Mouse (Mus musculus) liver, embryonic 14.5 days (tissue): ENCODE results near the gene Anks4b. TPM values are rescaled to one million over a fixed set of nuclear protein-coding genes. Genes with fewer than 3 reads are reported as not detected.

Experiments
- ATAC-seq: fragments of 200-750 bp; cut with Nextera tagmentation; 2 replicates; pipeline ENCODE4 v1.8.0; 2017; ENCODE audit warnings: moderate number of reproducible peaks, mild to moderate bottlenecking, moderate library complexity; ENCODE audit not compliant: insufficient read depth
- DNase-seq, 3 experiments: peaks; one replicate each; pipeline ENCODE4 v3.0.0-alpha.2; 2012 to 2013; ENCODE audit warnings: low read depth in 3 of 3, low spot score in 3 of 3
- H3K27ac ChIP-seq: fragments of 300-500 bp; sonication (generic); 2 replicates; pipeline ENCODE4 v1.5.1; 2014; ENCODE audit warnings: moderate library complexity, mild to moderate bottlenecking, control low read depth, inconsistent platforms
- H3K27me3 ChIP-seq: fragments of 300-500 bp; sonication (generic); 2 replicates; pipeline ENCODE4 v1.6.1; 2014; ENCODE audit warnings: mild to moderate bottlenecking, low read length, moderate library complexity; ENCODE audit not compliant: control insufficient read depth, insufficient read depth
- H3K36me3 ChIP-seq: fragments of 300-500 bp; sonication (generic); replicated peaks from 2 replicates; pipeline ENCODE4 v1.6.1; 2014; ENCODE audit warnings: low read depth; ENCODE audit not compliant: control insufficient read depth, insufficient read depth
- H3K4me1 ChIP-seq, 2 experiments: fragments of 200-500 bp in 1 of 2; fragments of 300-500 bp in 1 of 2; sonication (generic) in 1 of 2; replicated peaks; 2 replicates each; pipeline ENCODE4 v1.6.1; 2012 to 2014; ENCODE audit warnings: antibody characterized with exemption in 1 of 2, inconsistent platforms in 1 of 2, low read length in 1 of 2; ENCODE audit not compliant: control insufficient read depth in 2 of 2, insufficient read depth in 2 of 2
- H3K4me2 ChIP-seq: fragments of 300-500 bp; sonication (generic); 2 replicates; pipeline ENCODE4 v1.6.1; 2014; ENCODE audit warnings: low read depth, mild to moderate bottlenecking, control low read depth, moderate library complexity
- H3K4me3 ChIP-seq, 2 experiments: fragments of 200-500 bp in 1 of 2; fragments of 300-500 bp in 1 of 2; sonication (generic) in 1 of 2; 2 replicates each; pipeline ENCODE4 v1.5.1; 2012 to 2014; ENCODE audit warnings: low read depth in 2 of 2, low read length in 2 of 2, mild to moderate bottlenecking in 2 of 2, control low read depth in 1 of 2, inconsistent platforms in 1 of 2, moderate library complexity in 1 of 2; ENCODE audit not compliant: insufficient read depth in 1 of 2
- H3K9ac ChIP-seq: fragments of 300-500 bp; sonication (generic); replicated peaks from 2 replicates; pipeline ENCODE4 v1.6.1; 2014; ENCODE audit warnings: mild to moderate bottlenecking, control low read depth, moderate library complexity
- H3K9me3 ChIP-seq: fragments of 300-500 bp; sonication (generic); 2 replicates; pipeline ENCODE4 v1.6.1; 2016; ENCODE audit warnings: low read length, mixed read lengths; ENCODE audit not compliant: control insufficient read depth
- CTCF ChIP-seq: IDR thresholded peaks from 2 replicates; pipeline ENCODE4 v1.5.1; 2016; ENCODE audit warnings: antibody characterized with exemption, low read depth, control low read depth
- EP300 ChIP-seq: IDR thresholded peaks from 2 replicates; pipeline ENCODE4 v1.6.1; 2016; ENCODE audit warnings: antibody characterized with exemption, low read depth
- WGBS: fragments of 180-500 bp; shearing (Covaris S2); extraction: QIAGEN DNeasy Blood & Tissue Kit; methylation state at CpG from one replicate; pipeline ENCODE4 v1.1.7; 2014; ENCODE audit not compliant: insufficient replicate concordance; 5-methylcytosine and 5-hydroxymethylcytosine counted together
- polyA plus RNA-seq, 2 experiments: library from polyadenylated mRNA; depleted of rRNA in 1 of 2; stranded (reverse) in 1 of 2; unstranded in 1 of 2; fragments of >200 nt; fragmentation: Nextera tagmentation in 1 of 2; extraction: Ambion mirVana in 1 of 2; gene quantifications; 2 replicates each; pipeline versions ENCODE4 v1.2.1 to v1.2.3; 2012 to 2014

The Anks4b gene
- polyA plus RNA-seq, 2 experiments, result 0.95 to 3.2 TPM

DNA sequence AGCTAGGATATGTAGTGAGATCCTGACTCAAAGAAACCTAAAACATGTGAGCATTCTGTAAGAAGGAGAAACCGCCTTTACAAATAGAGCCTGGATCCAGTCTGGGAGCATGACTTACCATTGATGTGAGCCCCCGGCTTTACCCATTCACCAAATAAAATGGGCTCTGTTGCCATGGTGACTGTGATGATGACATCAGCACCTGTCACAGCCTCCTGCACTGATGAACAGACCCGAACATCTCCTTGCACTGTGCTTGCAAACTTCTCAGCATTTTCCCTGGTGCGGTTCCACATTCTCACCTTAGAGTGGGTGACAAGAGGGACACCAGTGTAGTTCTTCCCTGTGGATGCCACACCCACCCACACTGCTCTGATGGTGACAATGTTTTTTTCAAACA lies 21.5 kb downstream of the Anks4b start:
- 59% methylated on average over 4 of the region's 4 CpGs for WGBS
- ATAC-seq, result no peak

GRCm38 (mm10) chr7:120201231-120201744 lies 27.6 kb downstream of the Anks4b start:
- H3K4me1 ChIP-seq, result no peaks in the 10 kb centered on the region
- no peak overlapping the region; the same call in 1 of the 2 replicates for H3K4me2 ChIP-seq
- TF ChIP-seq CTCF (no peak), EP300 (no peak)
- no peaks in the 10 kb centered on the region for H3K36me3 ChIP-seq
- H3K27me3 ChIP-seq, result 0 out of 2 replicates have a peak, but pooled peaks cover 2% of the 10 kb centered on the region
- no peak for DNase-seq
- ATAC-seq, result no peak
- no peak overlapping the region for H3K4me3 ChIP-seq
- no peak overlapping the region for H3K9ac ChIP-seq
- no peak overlapping the region for H3K27ac ChIP-seq
- 10% methylated on average over 14 of the region's 14 CpGs for WGBS
- no peaks in the 10 kb centered on the region for H3K9me3 ChIP-seq

More for the DNA sequence above, 21.5 kb downstream of the Anks4b start:
- Histone ChIP-seq H3K27me3 (no peaks in the 10 kb centered on the region), H3K9me3 (no peaks in the 10 kb centered on the region), H3K4me2 (no peak overlapping the region), H3K9ac (no peak overlapping the region), H3K36me3 (no peaks in the 10 kb centered on the region), H3K27ac (no peak overlapping the region), H3K4me1 (no peaks in the 10 kb centered on the region), H3K4me3 (no peak overlapping the region)
- TF ChIP-seq CTCF (no peak), EP300 (no peak)
- no peak for DNase-seq

- Histone ChIP-seq H3K4me2 (no peak within 1 kb of the TSS; the same call in 1 of the 2 replicates), H3K9me3 (no peaks in the 10 kb centered on the region), H3K27ac (no peak within 1 kb of the TSS), H3K27me3 (0 out of 2 replicates have a peak, but pooled peaks cover 2% of the 10 kb centered on the region), H3K9ac (no peak within 1 kb of the TSS), H3K4me3 (no peak within 1 kb of the TSS), H3K36me3 (no peaks in the 10 kb centered on the region), H3K4me1 (no peaks in the 10 kb centered on the region)
- no peak for DNase-seq
- 7% methylated on average over 26 of the region's 26 CpGs for WGBS
- TF ChIP-seq CTCF, result no peak
- TF ChIP-seq EP300, result no peak
- no peak for ATAC-seq
These were observed 28.1 kb downstream of the Anks4b start, which contains the start of gene Crym for GRCm38 (mm10) chr7:120201771-120202170. Crym (minus strand) TSS chr7:120202111.

- H3K9ac ChIP-seq, result no peak within 1 kb of the TSS
- H3K36me3 ChIP-seq, result no peaks in the 10 kb centered on the region
- 0 out of 2 replicates have a peak, but pooled peaks cover 2% of the 10 kb centered on the region for H3K27me3 ChIP-seq
- TF ChIP-seq EP300 (no peak), CTCF (peak; percentile 90)
- no peak within 1 kb of the TSS for H3K4me3 ChIP-seq
- H3K9me3 ChIP-seq, result no peaks in the 10 kb centered on the region
- no peak within 1 kb of the TSS for H3K27ac ChIP-seq
- peak; percentile 31; the same call in 1 of the 2 replicates for ATAC-seq
- DNase-seq, result no peak
- 6% methylated on average over 26 of the region's 26 CpGs for WGBS
- H3K4me2 ChIP-seq, result no peak within 1 kb of the TSS
- H3K4me1 ChIP-seq, result no peaks in the 10 kb centered on the region
These were observed 30.1 kb downstream of the Anks4b start, which contains the start of gene Abca14 for GRCm38 (mm10) chr7:120203789-120204188. Abca14 (plus strand) TSS chr7:120203961.

DNA sequence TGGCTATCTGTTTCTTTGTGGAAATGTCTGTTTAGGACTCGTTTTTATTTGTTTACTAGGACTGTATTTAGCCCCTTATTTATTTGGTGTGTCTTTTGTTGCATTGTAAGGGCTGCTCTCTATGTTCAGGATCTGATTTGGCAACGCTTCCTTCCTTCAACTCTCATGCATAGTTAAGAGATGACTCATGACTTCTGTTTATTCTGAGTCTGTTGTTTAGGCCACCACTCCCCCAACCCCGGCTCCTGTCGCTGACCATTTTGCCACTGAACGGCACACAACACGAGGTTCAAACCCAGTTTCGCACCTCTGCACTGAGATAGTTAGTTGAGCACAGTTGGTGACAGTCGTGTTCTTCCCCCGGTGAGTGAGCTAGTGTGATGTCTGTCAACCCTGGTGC lies 32.3 kb downstream of the Anks4b start:
- no peak for DNase-seq
- 22% methylated on average over 9 of the region's 9 CpGs for WGBS
- Histone ChIP-seq H3K4me1 (no peaks in the 10 kb centered on the region), H3K27ac (no peak overlapping the region), H3K4me3 (no peak overlapping the region), H3K27me3 (no peaks in the 10 kb centered on the region), H3K4me2 (no peak overlapping the region), H3K36me3 (no peaks in the 10 kb centered on the region), H3K9me3 (no peaks in the 10 kb centered on the region), H3K9ac (no peak overlapping the region)
- ATAC-seq, result no peak
- TF ChIP-seq CTCF (no peak), EP300 (no peak)
